Mouse (Mus musculus): ENCODE results near the gene Zfp423. TPM values are rescaled to one million over a fixed set of nuclear protein-coding genes. Genes with fewer than 3 reads are reported as not detected.

The Zfp423 gene
- polyA plus RNA-seq, 1 experiment from 2014 or later: 23.1 TPM

Other genes starting within 250 kb of the Zfp423 start
- 44.3 and 48.3 TPM in 2 replicates for gene Cnep1r1, start 159.2 kb upstream of the Zfp423 start, polyA plus RNA-seq (2014; fragmentation: Nextera tagmentation; extraction: Ambion mirVana)
- 54.8 and 57.6 TPM in 2 replicates for gene Heatr3, start 178.3 kb upstream of the Zfp423 start, polyA plus RNA-seq (2014; fragmentation: Nextera tagmentation; extraction: Ambion mirVana)
- 10.0 and 12.0 TPM in 2 replicates for gene Tent4b, start 239.6 kb upstream of the Zfp423 start, polyA plus RNA-seq (2014; fragmentation: Nextera tagmentation; extraction: Ambion mirVana)